Mouse (Mus musculus) WW6 (cell line): ENCODE measurements around the gene Evpl.

Source experiments
- DNase-seq: peaks from one replicate; pipeline ENCODE4 v3.0.0-alpha.2; 2013; ENCODE audit warnings: low read depth, low spot score

The Evpl gene

GRCm38 (mm10) chr11:116174775-116175448, 63.0 kb downstream of the Evpl start:
- DNase-seq, result no peak

- no peak for DNase-seq
Observed at GRCm38 (mm10) chr11:116171959-116172358, 65.9 kb downstream of the Evpl start.
